Mouse (Mus musculus): ENCODE data around the gene Tmprss12.
"Not testable (repeated sequence)": the region's sequence is repeated elsewhere in the genome, so short reads cannot be mapped to it uniquely, and the experiment has no call there.

- not testable (repeated sequence) for TF ChIP-seq CTCF (IDR thresholded peaks at IDR 0.05; ENCODE audit: low read depth); EP300 (optimal IDR thresholded peaks at IDR 0.05)
Observed at GRCm38 (mm10) chr15:100273791-100274308, 6.8 kb upstream of the Tmprss12 start.
